Mouse (Mus musculus) gastrocnemius, adult 8-10 months (tissue): Measurements from ENCODE around the gene Psmc5. TPM values are rescaled to one million over a fixed set of nuclear protein-coding genes. Genes with fewer than 3 reads are reported as not detected.

ENCODE experiments used
- DNase-seq, 2 experiments: peaks; one replicate each; pipeline ENCODE4 v3.0.0; 2022; ENCODE audit warnings: low spot score in 2 of 2
- total RNA-seq, 4 experiments: library from RNA; stranded (reverse); gene quantifications; 2 replicates each; pipeline ENCODE4 v1.2.4; 2022

The Psmc5 gene
- total RNA-seq, 4 experiments from 2014 or later = 125 to 150 (median 137) TPM

DNA sequence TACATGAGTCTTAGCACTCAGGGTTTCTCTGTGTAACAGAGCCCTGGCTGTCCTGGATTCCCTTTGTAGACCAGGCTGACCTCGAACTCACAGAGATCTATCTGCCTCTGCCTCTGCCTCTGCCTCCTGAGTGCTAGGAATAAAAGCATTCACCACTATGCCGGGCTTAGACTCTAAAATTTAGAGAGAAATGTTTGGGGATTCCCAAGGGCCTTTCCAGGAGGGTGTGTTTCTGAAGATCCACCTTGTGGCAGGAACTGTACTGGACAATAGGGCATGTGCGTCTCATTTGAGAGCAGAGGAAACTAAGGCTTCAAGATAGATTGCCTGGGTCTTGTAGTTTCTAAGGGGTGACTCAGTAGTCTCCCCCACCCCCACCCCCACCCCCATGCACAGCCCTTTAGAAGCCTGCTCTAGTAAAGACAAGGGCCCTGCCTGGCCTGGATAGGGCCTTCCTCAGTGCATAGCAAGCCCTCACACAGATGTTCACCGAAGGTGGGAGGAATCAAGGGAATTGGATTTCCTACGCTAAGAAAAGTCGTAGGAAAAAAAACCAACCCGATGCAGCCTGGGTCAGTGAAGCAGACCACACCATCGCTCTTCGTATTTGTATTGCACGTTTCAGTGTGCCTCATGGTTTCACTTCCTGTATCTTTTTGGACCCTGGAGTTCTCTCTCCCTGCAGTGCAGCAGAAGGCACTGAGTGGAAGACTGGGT is 49.6 kb downstream of the Psmc5 start:
- DNase-seq = no peak

DNA sequence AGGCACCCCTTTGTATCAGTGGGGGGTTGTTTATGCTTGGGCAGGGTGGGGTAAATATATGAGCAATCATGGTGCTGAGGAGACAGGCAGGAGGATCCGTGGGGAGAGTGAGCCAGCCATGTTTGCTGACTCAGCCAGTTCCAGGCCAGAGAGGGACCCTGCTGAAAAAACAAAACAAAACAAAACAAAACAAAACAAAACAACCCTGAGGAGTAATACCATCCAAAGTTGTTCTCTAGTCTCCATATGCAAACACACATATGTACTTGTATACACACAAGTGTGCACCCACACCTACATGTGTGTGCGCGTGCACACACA is 50.1 kb downstream of the Psmc5 start:
- DNase-seq = no peak

DNA sequence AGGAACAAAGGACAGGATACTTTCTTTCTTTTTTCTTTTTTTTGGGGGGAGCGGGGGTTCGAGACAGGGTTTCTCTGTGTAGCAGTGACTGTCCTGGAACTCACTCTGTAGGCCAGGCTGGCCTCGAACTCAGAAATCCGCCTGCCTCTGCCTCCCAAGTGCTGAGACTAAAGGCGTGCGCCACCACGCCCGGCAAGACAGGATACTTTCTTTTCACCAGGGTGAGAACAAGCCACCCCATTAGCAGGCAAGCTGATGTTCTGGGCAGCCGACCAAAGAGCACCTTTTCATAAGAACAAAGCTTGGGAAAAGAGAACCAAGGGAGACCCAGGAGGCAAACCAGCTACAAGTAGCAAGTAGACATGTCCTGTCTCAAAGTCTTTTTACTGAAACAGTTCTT is 50.8 kb downstream of the Psmc5 start:
- no peak for DNase-seq

DNA sequence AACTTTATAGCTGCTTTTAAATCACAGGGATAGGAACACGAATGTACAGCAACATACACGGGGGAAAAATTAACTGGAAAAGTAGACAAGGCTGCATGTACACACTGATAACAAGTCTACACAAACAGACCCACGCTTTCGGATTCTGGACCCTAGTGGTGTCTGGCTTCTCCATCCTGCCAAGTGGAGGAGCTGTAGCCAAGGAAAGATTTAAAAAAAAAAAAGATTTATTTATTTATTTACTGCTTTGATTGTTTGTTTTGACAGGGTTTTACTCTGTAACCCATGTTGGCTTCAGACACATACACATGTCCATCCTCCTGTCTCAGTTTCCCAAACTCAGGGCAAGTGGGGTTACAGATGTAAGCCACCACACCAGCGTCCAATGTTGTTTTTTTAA is 51.5 kb downstream of the Psmc5 start:
- DNase-seq = no peak

DNA sequence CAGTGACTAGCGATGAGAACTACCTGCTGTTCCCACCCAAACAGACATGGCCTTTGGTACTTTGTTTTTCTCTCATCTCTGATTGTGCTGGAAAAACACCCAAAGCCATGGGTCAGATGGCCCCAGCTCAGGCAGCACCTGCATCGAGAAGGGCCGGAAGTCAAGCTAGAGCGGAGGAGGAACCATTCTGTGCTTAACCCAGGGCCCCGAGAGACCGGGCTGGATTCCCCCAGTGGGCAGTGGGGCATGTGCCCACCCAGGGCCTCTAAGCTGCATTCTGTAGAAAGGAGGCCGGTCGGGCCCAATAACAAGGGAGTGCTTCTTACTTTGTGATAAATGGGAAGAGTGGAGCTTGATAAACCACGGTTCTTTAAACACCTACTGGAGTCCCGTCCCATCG is 52.2 kb downstream of the Psmc5 start:
- no peak for DNase-seq

DNA sequence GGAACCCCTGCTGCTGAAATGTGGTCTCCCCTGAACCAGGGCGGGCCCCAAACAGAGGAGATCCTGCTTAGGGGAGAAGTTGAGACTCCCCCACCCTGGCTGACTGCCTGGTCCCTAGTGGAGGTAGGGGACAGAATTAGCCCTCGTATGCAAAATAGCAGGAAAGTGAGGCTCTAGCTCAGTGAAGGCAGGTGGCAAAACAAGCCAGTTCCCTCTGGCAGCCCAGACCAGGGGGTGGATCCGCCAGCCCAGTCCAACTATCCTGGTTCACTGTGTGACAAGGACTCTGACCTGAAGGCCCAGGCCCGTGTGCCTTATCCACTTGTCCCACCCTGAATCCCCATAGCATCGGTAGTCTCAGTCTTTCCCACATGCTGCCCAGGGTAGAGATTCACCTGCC is 54.2 kb downstream of the Psmc5 start:
- no peak for DNase-seq

Other genes starting within 250 kb of the Psmc5 start
- gene Kcnh6, start 248.0 kb upstream of the Psmc5 start, total RNA-seq = not detected
- 10 to 100 TPM; 21.1 to 27.1 (median 25.0) TPM for gene Dcaf7, start 219.3 kb upstream of the Psmc5 start, total RNA-seq
- gene Taco1, start 190.1 kb upstream of the Psmc5 start, total RNA-seq = 10 to 100 TPM; 35.8 to 42.1 (median 39.3) TPM
- gene Map3k3, start 171.5 kb upstream of the Psmc5 start, total RNA-seq = 10 to 100 TPM; 20.6 to 24.8 (median 22.5) TPM
- gene Gm10840, start 95.3 kb upstream of the Psmc5 start, total RNA-seq = not detected
- gene Limd2, start 95.3 kb upstream of the Psmc5 start, total RNA-seq = 1 to 10 TPM; 2.2 to 2.8 (median 2.4) TPM
- 10 to 100 TPM; 11.1 to 14.7 (median 12.6) TPM for gene Strada, start 54.0 kb upstream of the Psmc5 start, total RNA-seq
- gene Ccdc47, start 39.8 kb upstream of the Psmc5 start, total RNA-seq = 10 to 100 TPM; 59.2 to 76.2 (median 65.5) TPM
- gene Ddx42, start 39.2 kb upstream of the Psmc5 start, total RNA-seq = 10 to 100 TPM; 22.8 to 26.9 (median 24.4) TPM
- gene Ftsj3, start 75 bp upstream of the Psmc5 start, total RNA-seq = 10 to 100 TPM; 18.0 to 28.8 (median 21.3) TPM
- gene Smarcd2, start 16.8 kb downstream of the Psmc5 start, total RNA-seq = 10 to 100 TPM in 2 of 4 experiments, 1 to 10 TPM in 2; 8.3 to 11.5 (median 10.0) TPM
- under 1 TPM in 3 of 4 experiments, not detected in 1; 0.07 to 0.13 (median 0.12) TPM for gene Tcam1, start 20.5 kb downstream of the Psmc5 start, total RNA-seq
- gene Gh, start 45.7 kb downstream of the Psmc5 start, total RNA-seq = not detected
- gene Cd79b, start 58.6 kb downstream of the Psmc5 start, total RNA-seq = under 1 TPM in 3 of 4 experiments, not detected in 1; 0.24 to 0.58 (median 0.25) TPM
- 100 to 1,000 TPM; 486 to 711 (median 596) TPM for gene Scn4a, start 97.1 kb downstream of the Psmc5 start, total RNA-seq
- 1 to 10 TPM; 3.3 to 5.5 (median 4.3) TPM for gene Prr29, start 109.3 kb downstream of the Psmc5 start, total RNA-seq
- gene Icam2, start 131.9 kb downstream of the Psmc5 start, total RNA-seq = 1 to 10 TPM; 2.3 to 5.2 (median 4.3) TPM
- gene Ern1, start 231.7 kb downstream of the Psmc5 start, total RNA-seq = 1 to 10 TPM; 6.9 to 8.9 (median 7.6) TPM